Mouse (Mus musculus) heart, postnatal 0 days (tissue): Measurements from ENCODE around the gene Tmem213.

ENCODE experiments used
- CTCF ChIP-seq: IDR thresholded peaks from 2 replicates; pipeline ENCODE4 v1.5.1; 2016; ENCODE audit warnings: antibody characterized with exemption, control low read depth, low read depth
- EP300 ChIP-seq: IDR thresholded peaks from 2 replicates; pipeline ENCODE4 v1.6.1; 2016; ENCODE audit warnings: antibody characterized with exemption, low read depth

DNA sequence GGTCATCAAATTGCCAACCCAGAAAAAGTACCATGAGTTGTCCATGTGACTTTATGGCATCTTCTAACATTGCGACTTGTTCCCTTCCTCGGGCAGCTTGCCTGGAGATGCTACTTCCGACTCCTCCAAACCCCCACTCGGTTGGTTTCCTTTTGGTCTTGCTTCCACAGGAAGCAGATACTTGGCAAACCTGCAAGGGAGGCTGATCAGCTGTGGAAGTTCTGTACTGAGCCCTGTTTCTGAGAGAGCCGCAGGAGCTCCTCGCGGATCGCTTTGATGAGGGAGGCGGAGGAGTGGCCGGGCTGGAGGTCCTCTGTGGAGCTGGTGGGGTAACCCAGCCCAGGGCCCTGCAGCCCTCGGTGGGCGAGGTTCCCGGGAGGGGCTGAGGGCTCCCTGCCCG lies 19.1 kb downstream of the Tmem213 start:
- TF ChIP-seq EP300 (no peak), CTCF (no peak)
